Mouse (Mus musculus) G1E (cell line): ENCODE results near the gene Kansl2. TPM values are rescaled to one million over a fixed set of nuclear protein-coding genes. Genes with fewer than 3 reads are reported as not detected.

Experiments
- ATAC-seq: 2 replicates; pipeline ENCODE4 v1.8.0; 2016; ENCODE audit warnings: mild to moderate bottlenecking; ENCODE audit not compliant: insufficient number of reproducible peaks, poor library complexity, low FRiP score, severe bottlenecking; ENCODE audit errors: extremely low read depth
- DNase-seq: peaks from one replicate; pipeline ENCODE4 v3.0.0; 2012; ENCODE audit warnings: low spot score
- H3K27me3 ChIP-seq: 2 replicates; pipeline ENCODE4 v1.6.1; 2012; ENCODE audit warnings: mild to moderate bottlenecking, low read length, inconsistent platforms; ENCODE audit not compliant: insufficient read depth
- H3K36me3 ChIP-seq: replicated peaks from 2 replicates; pipeline ENCODE3; 2012; ENCODE audit warnings: mild to moderate bottlenecking, inconsistent platforms
- H3K4me1 ChIP-seq: 2 replicates; pipeline ENCODE4 v1.6.1; 2012; ENCODE audit warnings: low read depth, low read length, inconsistent platforms, mixed read lengths; ENCODE audit not compliant: insufficient read depth
- H3K4me3 ChIP-seq: 2 replicates; pipeline ENCODE4 v1.5.1; 2012; ENCODE audit warnings: low read depth, mild to moderate bottlenecking, inconsistent platforms, low read length, moderate library complexity, mixed read lengths
- H3K9me3 ChIP-seq: replicated peaks from 2 replicates; pipeline ENCODE4 v1.6.1; 2012; ENCODE audit warnings: inconsistent platforms
- CTCF ChIP-seq: IDR thresholded peaks from 2 replicates; pipeline ENCODE4 v1.5.1; 2012; ENCODE audit warnings: low read depth, low read length, inconsistent platforms, mixed read lengths
- GATA1 ChIP-seq: IDR thresholded peaks from 2 replicates; pipeline ENCODE4 v1.6.1; 2012; ENCODE audit warnings: borderline replicate concordance, low read length, inconsistent platforms, mixed read lengths
- GATA2 ChIP-seq: IDR thresholded peaks from 2 replicates; pipeline ENCODE4 v1.6.1; 2012; ENCODE audit warnings: low read depth, low read length, inconsistent platforms, borderline replicate concordance
- POLR2AphosphoS5 ChIP-seq: IDR thresholded peaks from 2 replicates; pipeline ENCODE4 v1.6.1; 2012; ENCODE audit warnings: low read depth, low read length, inconsistent platforms; ENCODE audit not compliant: insufficient replicate concordance
- TAL1 ChIP-seq: conservative IDR thresholded peaks from 2 replicates; pipeline ENCODE4 v1.6.1; 2012; ENCODE audit warnings: low read depth, low read length, inconsistent platforms, mixed read lengths
- polyA plus RNA-seq: library from polyadenylated mRNA; stranded (reverse); fragments of >175 nt; gene quantifications from 2 replicates; pipeline ENCODE4 v1.2.3, GENCODE M21; 2012
- total RNA-seq, 2 experiments: library from RNA; stranded (forward) in 1 of 2; stranded (reverse) in 1 of 2; fragments of 200-1000 nt in 1 of 2; fragments of >200 nt in 1 of 2; fragmentation: Nextera tagmentation in 1 of 2; gene quantifications; 2 replicates each; pipeline ENCODE4 v1.2.3; 2014 to 2017

Gene Kansl2
- total and polyA plus RNA-seq, 3 experiments: 26.9 to 52.5 (median 49.1) TPM

GRCm38 (mm10) chr15:98557186-98557585 lies 23.1 kb upstream of the Kansl2 start:
- Histone ChIP-seq H3K36me3 (peaks cover 87% of the 10 kb centered on the region), H3K4me3 (no peak overlapping the region), H3K9me3 (no peaks in the 10 kb centered on the region), H3K27me3 (no peaks in the 10 kb centered on the region), H3K4me1 (peaks cover 16% of the 10 kb centered on the region)
- ATAC-seq (no peak), DNase-seq (no peak)
- no peak for TF ChIP-seq CTCF
- no peak for TF ChIP-seq TAL1
- TF ChIP-seq GATA2: no peak
- no peak for TF ChIP-seq POLR2AphosphoS5
- no peak for TF ChIP-seq GATA1

- TF ChIP-seq TAL1: no peak
- TF ChIP-seq GATA2: no peak
- no peak for TF ChIP-seq POLR2AphosphoS5
- no peak for TF ChIP-seq GATA1
- DNase-seq (no peak), ATAC-seq (no peak)
- Histone ChIP-seq H3K9me3 (no peaks in the 10 kb centered on the region), H3K27me3 (no peaks in the 10 kb centered on the region), H3K36me3 (peaks cover 90% of the 10 kb centered on the region), H3K4me3 (no peak overlapping the region), H3K4me1 (peaks cover 9% of the 10 kb centered on the region)
These were observed 21.8 kb upstream of the Kansl2 start for GRCm38 (mm10) chr15:98555881-98556280.

GRCm38 (mm10) chr15:98552758-98553157 lies 18.7 kb upstream of the Kansl2 start:
- H3K4me3 ChIP-seq: no peak overlapping the region
- DNase-seq (no peak), ATAC-seq (no peak)
- H3K27me3 ChIP-seq: no peaks in the 10 kb centered on the region
- no peaks in the 10 kb centered on the region for H3K9me3 ChIP-seq
- peaks cover 91% of the 10 kb centered on the region for H3K36me3 ChIP-seq
- TF ChIP-seq GATA2 (no peak), CTCF (no peak), GATA1 (no peak), POLR2AphosphoS5 (no peak), TAL1 (no peak)
- H3K4me1 ChIP-seq: peaks cover 5% of the 10 kb centered on the region

- Histone ChIP-seq H3K4me1 (peaks cover 25% of the 10 kb centered on the region), H3K4me3 (no peak overlapping the region), H3K36me3 (peaks cover 96% of the 10 kb centered on the region), H3K27me3 (no peaks in the 10 kb centered on the region), H3K9me3 (no peaks in the 10 kb centered on the region)
- DNase-seq: no peak
- TF ChIP-seq CTCF (no peak), GATA1 (no peak), POLR2AphosphoS5 (no peak), TAL1 (no peak), GATA2 (no peak)
- ATAC-seq: no peak
These were observed 12.8 kb upstream of the Kansl2 start for GRCm38 (mm10) chr15:98546843-98547242.

- H3K4me3 ChIP-seq: no peak overlapping the region
- no peaks in the 10 kb centered on the region for H3K27me3 ChIP-seq
- DNase-seq (no peak), ATAC-seq (no peak)
- H3K9me3 ChIP-seq: no peaks in the 10 kb centered on the region
- TF ChIP-seq CTCF: no peak
- TF ChIP-seq GATA1: no peak
- TF ChIP-seq POLR2AphosphoS5: no peak
- TF ChIP-seq TAL1: no peak
- TF ChIP-seq GATA2: no peak
- peaks cover 96% of the 10 kb centered on the region for H3K36me3 ChIP-seq
- peaks cover 30% of the 10 kb centered on the region for H3K4me1 ChIP-seq
These were observed 11.1 kb upstream of the Kansl2 start for GRCm38 (mm10) chr15:98545151-98545550.

- no peak for ATAC-seq
- Histone ChIP-seq H3K36me3 (peaks cover 97% of the 10 kb centered on the region), H3K9me3 (no peaks in the 10 kb centered on the region), H3K27me3 (no peaks in the 10 kb centered on the region), H3K4me3 (no peak overlapping the region), H3K4me1 (peaks cover 30% of the 10 kb centered on the region)
- TF ChIP-seq POLR2AphosphoS5: no peak
- no peak for TF ChIP-seq TAL1
- no peak for TF ChIP-seq CTCF
- TF ChIP-seq GATA1: no peak
- TF ChIP-seq GATA2: no peak
- no peak for DNase-seq
These were observed 9.3 kb upstream of the Kansl2 start for GRCm38 (mm10) chr15:98543341-98543740.

GRCm38 (mm10) chr15:98541064-98541463 lies 7.0 kb upstream of the Kansl2 start:
- no peak for ATAC-seq
- TF ChIP-seq CTCF (no peak), POLR2AphosphoS5 (no peak), GATA1 (no peak), TAL1 (no peak), GATA2 (no peak)
- DNase-seq: no peak

More at GRCm38 (mm10) chr15:98541064-98541463, 7.0 kb upstream of the Kansl2 start:
- peaks cover 30% of the 10 kb centered on the region for H3K4me1 ChIP-seq
- H3K27me3 ChIP-seq: no peaks in the 10 kb centered on the region
- H3K4me3 ChIP-seq: no peak overlapping the region
- H3K36me3 ChIP-seq: peaks cover 92% of the 10 kb centered on the region
- no peaks in the 10 kb centered on the region for H3K9me3 ChIP-seq
